Mouse (Mus musculus) liver, adult 2 months (tissue): ENCODE data around the gene Arhgef28.

Source experiments
- CTCF ChIP-seq: fragments of 200-500 bp; IDR thresholded peaks from 2 replicates; pipeline ENCODE4 v1.5.1; 2011; ENCODE audit warnings: low read depth, low read length, control low read depth
- POLR2A ChIP-seq: fragments of 200-500 bp; IDR thresholded peaks from 2 replicates; pipeline ENCODE4 v1.6.1; 2011; ENCODE audit warnings: low read length, control low read depth; ENCODE audit not compliant: insufficient read depth; ENCODE audit errors: extremely low read depth

- no peak for TF ChIP-seq POLR2A
- TF ChIP-seq CTCF = no peak
These were observed 190.0 kb downstream of the Arhgef28 start for GRCm38 (mm10) chr13:98015981-98016922.
